Mouse (Mus musculus): ENCODE measurements at regions not wholly inside any gene's neighbourhood (a gene's known extent, or its start where the extent isn't known, plus 50 kb on each side); places are given as distances from the start of the nearest gene placed in this dataset.

GRCm38 (mm10) chr7:136379741-136380140 lies 514.7 kb upstream of the Mgmt start:
- TF ChIP-seq CTCF (IDR thresholded peaks at IDR 0.05) (no peak), POLR2A (IDR thresholded peaks at IDR 0.05; ENCODE audit: insufficient read depth, low read depth, low read length) (no peak)
